Mouse (Mus musculus): Measurements from ENCODE around the gene Ddah1.

DNA sequence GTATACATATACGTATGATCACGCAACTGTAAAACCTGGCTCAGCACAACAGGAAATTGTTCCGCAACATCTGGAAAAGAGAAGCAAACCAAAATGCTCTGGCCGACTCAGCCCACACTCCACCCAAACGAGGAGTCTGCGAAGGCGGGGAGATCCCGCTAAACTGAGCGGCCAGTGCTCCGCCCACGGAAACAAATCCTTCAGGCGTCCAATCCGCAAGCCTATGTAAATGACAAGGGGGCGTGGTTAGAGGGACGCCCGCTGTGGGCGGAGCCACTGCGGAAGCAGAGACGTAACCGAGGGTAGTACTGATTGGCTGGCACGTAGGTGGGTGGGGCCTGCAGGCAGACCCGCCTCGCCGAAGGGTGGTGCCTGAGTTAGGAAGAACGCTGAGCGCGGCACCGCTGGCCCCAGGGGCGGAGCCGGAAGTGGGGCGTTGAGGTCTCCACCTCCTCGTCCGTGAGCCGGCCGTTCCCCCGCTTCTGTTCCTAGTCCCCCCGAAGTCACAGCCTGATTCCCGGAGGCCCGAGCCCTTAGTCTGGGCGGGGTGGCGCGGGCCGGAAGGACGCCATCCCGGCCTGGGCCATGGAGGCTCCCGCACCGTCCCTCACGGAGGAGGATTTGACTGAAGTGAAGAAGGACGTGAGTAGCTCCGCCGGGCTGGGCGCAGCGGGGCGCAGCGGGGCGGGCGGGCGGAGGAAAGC, 165.6 kb downstream of the Ddah1 start:
- TF ChIP-seq CTCF (IDR thresholded peaks at IDR 0.05; ENCODE audit: borderline replicate concordance, extremely low read depth, insufficient read depth, insufficient read length) (no peak), POLR2A (IDR thresholded peaks at IDR 0.05; ENCODE audit: borderline replicate concordance, extremely low read depth, insufficient read depth, insufficient read length, poor library complexity, severe bottlenecking) (peak; percentile 52; the same call in 1 of the 2 replicates)

Measured in brain, embryonic 14.5 days (tissue).